Mouse (Mus musculus) CH12.LX (cell line): ENCODE data around the gene Pskh1. TPM values are rescaled to one million over a fixed set of nuclear protein-coding genes. Genes with fewer than 3 reads are reported as not detected.

ENCODE experiments used
- DNase-seq: peaks from one replicate; pipeline ENCODE4 v3.0.0-alpha.2; 2013; ENCODE audit errors: extremely low read depth
- H3K27ac ChIP-seq: 2 replicates; pipeline ENCODE4 v1.5.1; 2012; ENCODE audit warnings: low read depth, mild to moderate bottlenecking, control low read depth, moderate library complexity; ENCODE audit not compliant: insufficient read depth
- H3K27me3 ChIP-seq: replicated peaks from 2 replicates; pipeline ENCODE3; 2012; ENCODE audit warnings: inconsistent platforms
- H3K36me3 ChIP-seq, 2 experiments: replicated peaks in 1 of 2; 2 replicates each; pipeline versions ENCODE3 to v1.6.1; 2012; ENCODE audit warnings: inconsistent platforms in 1 of 2, low read length in 1 of 2, mild to moderate bottlenecking in 1 of 2, mixed read lengths in 1 of 2, moderate library complexity in 1 of 2; ENCODE audit not compliant: control insufficient read depth in 1 of 2, insufficient read depth in 1 of 2
- H3K4me1 ChIP-seq, 2 experiments: 2 replicates each; pipeline ENCODE4 v1.6.1; 2012; ENCODE audit warnings: inconsistent platforms in 1 of 2, moderate library complexity in 1 of 2; ENCODE audit not compliant: insufficient read depth in 2 of 2, control insufficient read depth in 1 of 2
- H3K4me2 ChIP-seq: 2 replicates; pipeline ENCODE4 v1.6.1; 2012; ENCODE audit warnings: low read depth, mild to moderate bottlenecking, control low read depth; ENCODE audit not compliant: poor library complexity, insufficient read depth, severe bottlenecking
- H3K4me3 ChIP-seq, 3 experiments: fragments of 150-350 bp in 1 of 3; sonication (generic) in 1 of 3; replicated peaks in 1 of 3; 2 replicates each; pipeline versions ENCODE3 to v1.5.1; 2011 to 2012; ENCODE audit warnings: low read depth in 2 of 3, low read length in 2 of 3, mild to moderate bottlenecking in 2 of 3, moderate library complexity in 2 of 3, control low read depth in 1 of 3, improper control_type of control experiment in 1 of 3, inconsistent platforms in 1 of 3, mixed read lengths in 1 of 3; ENCODE audit not compliant: poor library complexity in 1 of 3
- H3K79me2 ChIP-seq: replicated peaks from 2 replicates; pipeline ENCODE4 v1.6.1; 2012; ENCODE audit warnings: mild to moderate bottlenecking, moderate library complexity; ENCODE audit not compliant: control insufficient read depth, poor library complexity, insufficient read depth, severe bottlenecking; ENCODE audit errors: extremely low read depth
- H3K9ac ChIP-seq: 2 replicates; pipeline ENCODE4 v1.6.1; 2012; ENCODE audit warnings: low read depth, mild to moderate bottlenecking, control low read depth, moderate library complexity; ENCODE audit not compliant: insufficient read depth
- H3K9me3 ChIP-seq: replicated peaks from 2 replicates; pipeline ENCODE3; 2012; ENCODE audit warnings: low read length, inconsistent platforms, mixed read lengths
- CHD1 ChIP-seq: IDR thresholded peaks from 2 replicates; pipeline ENCODE4 v1.6.1; 2012; ENCODE audit warnings: low read depth, low read length, improper control_type of control experiment, inconsistent platforms
- CHD2 ChIP-seq: IDR thresholded peaks from 2 replicates; pipeline ENCODE4 v1.6.1; 2011; ENCODE audit warnings: low read length, improper control_type of control experiment
- E2F4 ChIP-seq: IDR thresholded peaks from 2 replicates; pipeline ENCODE4 v1.6.1; 2011; ENCODE audit warnings: low read depth, low read length, improper control_type of control experiment; ENCODE audit not compliant: insufficient replicate concordance
- EP300 ChIP-seq: IDR thresholded peaks from 2 replicates; pipeline ENCODE4 v1.6.1; 2011; ENCODE audit warnings: low read length, improper control_type of control experiment
- HCFC1 ChIP-seq: IDR thresholded peaks from 2 replicates; pipeline ENCODE4 v1.6.1; 2012; ENCODE audit warnings: low read depth, mild to moderate bottlenecking, inconsistent platforms, low read length, improper control_type of control experiment
- MAFK ChIP-seq: IDR thresholded peaks from 2 replicates; pipeline ENCODE4 v1.6.1; 2011; ENCODE audit warnings: low read length, improper control_type of control experiment; ENCODE audit not compliant: insufficient replicate concordance
- MAX ChIP-seq: IDR thresholded peaks from 2 replicates; pipeline ENCODE4 v1.6.1; 2011; ENCODE audit warnings: low read length, improper control_type of control experiment
- MAZ ChIP-seq: IDR thresholded peaks from 2 replicates; pipeline ENCODE4 v1.6.1; 2012; ENCODE audit warnings: low read depth, mild to moderate bottlenecking, inconsistent platforms, low read length, improper control_type of control experiment, moderate library complexity
- MEF2A ChIP-seq: IDR thresholded peaks from 2 replicates; pipeline ENCODE4 v1.6.1; 2014; ENCODE audit warnings: low read depth, mild to moderate bottlenecking, inconsistent platforms, low read length, improper control_type of control experiment, borderline replicate concordance
- MXI1 ChIP-seq: IDR thresholded peaks from 2 replicates; pipeline ENCODE4 v1.6.1; 2011; ENCODE audit warnings: mild to moderate bottlenecking, low read depth, low read length, improper control_type of control experiment
- PAX5 ChIP-seq: IDR thresholded peaks from 2 replicates; pipeline ENCODE4 v1.6.1; 2012; ENCODE audit warnings: low read length, inconsistent platforms, mixed read lengths
- POLR2AphosphoS2 ChIP-seq: IDR thresholded peaks from 2 replicates; pipeline ENCODE4 v1.6.1; 2011; ENCODE audit warnings: low read depth, low read length, improper control_type of control experiment
- RCOR1 ChIP-seq: conservative IDR thresholded peaks from 2 replicates; pipeline ENCODE4 v1.6.1; 2012; ENCODE audit warnings: low read depth, mild to moderate bottlenecking, inconsistent platforms, low read length, improper control_type of control experiment
- SIN3A ChIP-seq: IDR thresholded peaks from 2 replicates; pipeline ENCODE4 v1.6.1; 2012; ENCODE audit warnings: low read length, improper control_type of control experiment, inconsistent platforms
- TCF12 ChIP-seq: IDR thresholded peaks from 2 replicates; pipeline ENCODE4 v1.6.1; 2014; ENCODE audit warnings: low read depth, mild to moderate bottlenecking, inconsistent platforms, low read length, improper control_type of control experiment
- USF1 ChIP-seq: IDR thresholded peaks from 2 replicates; pipeline ENCODE4 v1.6.1; 2014; ENCODE audit warnings: low read depth, mild to moderate bottlenecking, inconsistent platforms, low read length, improper control_type of control experiment
- ZKSCAN1 ChIP-seq: IDR thresholded peaks from 2 replicates; pipeline ENCODE4 v1.6.1; 2012; ENCODE audit warnings: low read depth, inconsistent platforms, low read length, improper control_type of control experiment, borderline replicate concordance
- ZMIZ1 ChIP-seq: IDR thresholded peaks from 2 replicates; pipeline ENCODE4 v1.6.1; 2012; ENCODE audit warnings: low read depth, mild to moderate bottlenecking, inconsistent platforms, low read length, improper control_type of control experiment
- dilution Hi-C: fragments of 300-500 bp; cut with MboI; formaldehyde crosslinking; loops from 2 replicates; pipeline ENCODE4 v1.14.3; 2020; ENCODE audit warnings: low sequenced_read_pairs; ENCODE audit not compliant: extremely low pct_unique_long_range_greater_than_20kb, extremely low pct_ligation_motif_present
- in situ Hi-C: fragments of 300-500 bp; cut with MboI; formaldehyde crosslinking; loops from 3 replicates; pipeline ENCODE4 v1.14.3; 2019; ENCODE audit warnings: low sequenced_read_pairs, low pct_ligation_motif_present, low pct_unique_long_range_greater_than_20kb, mixed read lengths
- polyA plus RNA-seq: library from polyadenylated mRNA; unstranded; fragments of >175 nt; gene quantifications from 2 replicates; pipeline ENCODE4 v1.2.1, GENCODE M21; 2012; ENCODE audit warnings: low read depth; ENCODE audit not compliant: insufficient read length
- total RNA-seq, 2 experiments: library from RNA; depleted of rRNA; stranded (reverse); fragments of 300-350 nt in 1 of 2; fragments of >200 nt in 1 of 2; gene quantifications; 2 replicates each; pipeline ENCODE4 v1.2.3; 2012 to 2014

The Pskh1 gene
- total and polyA plus RNA-seq, 3 experiments, result 11.0 to 12.9 (median 12.3) TPM

GRCm38 (mm10) chr8:105889756-105890465 lies 10.3 kb upstream of the Pskh1 start:
- TF ChIP-seq MAX, result no peak
- TF ChIP-seq MXI1, result no peak
- no peak for TF ChIP-seq MEF2A
- no peak for TF ChIP-seq SIN3A
- TF ChIP-seq CHD1, result no peak
- TF ChIP-seq TCF12, result no peak
- no peak for TF ChIP-seq CHD2
- no peak for TF ChIP-seq MAZ
- TF ChIP-seq PAX5, result no peak
- no peak for TF ChIP-seq RCOR1
- no peak for TF ChIP-seq MAFK
- no peaks in the 10 kb centered on the region for H3K9me3 ChIP-seq
- H3K79me2 ChIP-seq, result no peaks in the 10 kb centered on the region
- no peaks in the 10 kb centered on the region for H3K27me3 ChIP-seq
- H3K4me3 ChIP-seq, result no peak overlapping the region
- H3K36me3 ChIP-seq, result peaks cover 87 to 99% of the 10 kb centered on the region in 2 experiments
- H3K4me1 ChIP-seq, result no peaks in the 10 kb centered on the region
- H3K9ac ChIP-seq, result no peak overlapping the region
- no peak for DNase-seq
- no peak overlapping the region for H3K27ac ChIP-seq
- no peak overlapping the region for H3K4me2 ChIP-seq
- dilution Hi-C loops (no loop called here), in situ Hi-C loops (loop anchor here (5.0 kb wide), 1 partner anchor 47 kb away; the partner anchor contains the start of gene Psmb10)

- Histone ChIP-seq H3K4me1 (no peaks in the 10 kb centered on the region), H3K36me3 (peaks cover 78 to 97% of the 10 kb centered on the region in 2 experiments), H3K9me3 (no peaks in the 10 kb centered on the region), H3K79me2 (no peaks in the 10 kb centered on the region), H3K27ac (no peak overlapping the region), H3K4me3 (no peak overlapping the region), H3K4me2 (no peak overlapping the region), H3K27me3 (no peaks in the 10 kb centered on the region), H3K9ac (no peak overlapping the region)
- in situ Hi-C loops (loop anchor here (5.0 kb wide), 1 partner anchor 46 kb away; the partner anchor contains the start of gene Psmb10), dilution Hi-C loops (no loop called here)
- TF ChIP-seq MXI1, result no peak
- TF ChIP-seq EP300, result no peak
- no peak for TF ChIP-seq POLR2AphosphoS2
- no peak for TF ChIP-seq HCFC1
- no peak for TF ChIP-seq ZKSCAN1
- no peak for TF ChIP-seq PAX5
- no peak for TF ChIP-seq USF1
- no peak for TF ChIP-seq ZMIZ1
- TF ChIP-seq E2F4, result no peak
- TF ChIP-seq MAX, result no peak
- no peak for DNase-seq
Observed at GRCm38 (mm10) chr8:105890870-105891269, 9.4 kb upstream of the Pskh1 start.
